Mouse (Mus musculus): ENCODE measurements around the gene Arnt2.
A peak's percentile ranks its signal among the peaks of the same experiment; 100 is the strongest.

Arnt2 gene

GRCm38 (mm10) chr7:84247960-84248665 is 161.9 kb downstream of the Arnt2 start:
- DNase-seq (ENCODE audit: low read depth, low spot score): no peak

GRCm38 (mm10) chr7:84246878-84247277 is 163.1 kb downstream of the Arnt2 start:
- DNase-seq (ENCODE audit: low read depth, low spot score): no peak

GRCm38 (mm10) chr7:84246093-84246492 is 163.9 kb downstream of the Arnt2 start:
- DNase-seq (ENCODE audit: low read depth, low spot score): no peak

GRCm38 (mm10) chr7:84240406-84240805 is 169.6 kb downstream of the Arnt2 start:
- DNase-seq (ENCODE audit: low read depth, low spot score): no peak

GRCm38 (mm10) chr7:84237655-84238054 is 172.3 kb downstream of the Arnt2 start:
- no peak for DNase-seq (ENCODE audit: low read depth, low spot score)

- peak; percentile 8 for DNase-seq (ENCODE audit: low read depth, low spot score)
These were observed 178.6 kb downstream of the Arnt2 start for GRCm38 (mm10) chr7:84231396-84231795.

GRCm38 (mm10) chr7:84227652-84228051 is 182.3 kb downstream of the Arnt2 start:
- no peak for DNase-seq (ENCODE audit: low read depth, low spot score)

- no peak for DNase-seq (ENCODE audit: low read depth, low spot score)
These were observed 183.1 kb downstream of the Arnt2 start for GRCm38 (mm10) chr7:84226909-84227308.

- DNase-seq (ENCODE audit: low read depth, low spot score): no peak
These were observed 197.9 kb downstream of the Arnt2 start for GRCm38 (mm10) chr7:84212112-84212511.

- DNase-seq (ENCODE audit: low read depth, low spot score): no peak
These were observed 199.2 kb downstream of the Arnt2 start for GRCm38 (mm10) chr7:84210585-84211291.

- peak; percentile 17 for DNase-seq (ENCODE audit: low read depth, low spot score)
These were observed 206.0 kb downstream of the Arnt2 start for GRCm38 (mm10) chr7:84203981-84204380.

GRCm38 (mm10) chr7:84201151-84202068 is 208.6 kb downstream of the Arnt2 start:
- no peak for DNase-seq (ENCODE audit: low read depth, low spot score)

- no peak for DNase-seq (ENCODE audit: low read depth, low spot score)
These were observed 212.6 kb downstream of the Arnt2 start for GRCm38 (mm10) chr7:84197208-84197860.
